Mouse (Mus musculus) neural tube, embryonic 11.5 days (tissue): ENCODE measurements around the gene Rspo1. TPM values are rescaled to one million over a fixed set of nuclear protein-coding genes. Genes with fewer than 3 reads are reported as not detected.
A peak's percentile ranks its signal among the peaks of the same experiment; 100 is the strongest.
"Not testable (repeated sequence)": the region's sequence is repeated elsewhere in the genome, so short reads cannot be mapped to it uniquely, and the experiment has no call there.

Source experiments
- ATAC-seq: fragments of 200-750 bp; cut with Nextera tagmentation; 2 replicates; pipeline ENCODE4 v1.8.0; 2017; ENCODE audit warnings: moderate number of reproducible peaks, mild to moderate bottlenecking, moderate TSS enrichment, moderate library complexity; ENCODE audit not compliant: insufficient read depth, low FRiP score, low TSS enrichment
- DNase-seq: peaks from one replicate; pipeline ENCODE4 v3.0.0-alpha.2; 2015; ENCODE audit warnings: low spot score
- H3K27ac ChIP-seq: fragments of 300-500 bp; sonication (generic); 2 replicates; pipeline ENCODE4 v1.5.1; 2014; ENCODE audit warnings: low read depth, mild to moderate bottlenecking, low read length
- H3K27me3 ChIP-seq: fragments of 300-500 bp; sonication (generic); 2 replicates; pipeline ENCODE4 v1.6.1; 2014; ENCODE audit warnings: mild to moderate bottlenecking, low read length, mixed read lengths; ENCODE audit not compliant: control insufficient read depth, insufficient read depth
- H3K36me3 ChIP-seq: fragments of 300-500 bp; sonication (generic); 2 replicates; pipeline ENCODE4 v1.6.1; 2014; ENCODE audit warnings: mild to moderate bottlenecking, low read length, moderate library complexity, mixed read lengths; ENCODE audit not compliant: control insufficient read depth, insufficient read depth
- H3K4me1 ChIP-seq: fragments of 300-500 bp; sonication (generic); 2 replicates; pipeline ENCODE4 v1.6.1; 2014; ENCODE audit warnings: low read length, mixed read lengths; ENCODE audit not compliant: control insufficient read depth, insufficient read depth
- H3K4me2 ChIP-seq: fragments of 300-500 bp; sonication (generic); 2 replicates; pipeline ENCODE4 v1.6.1; 2014; ENCODE audit warnings: low read depth, mild to moderate bottlenecking, moderate library complexity
- H3K4me3 ChIP-seq: fragments of 300-500 bp; sonication (generic); 2 replicates; pipeline ENCODE4 v1.5.1; 2014; ENCODE audit warnings: low read depth, low read length
- H3K9ac ChIP-seq: fragments of 300-500 bp; sonication (generic); 2 replicates; pipeline ENCODE4 v1.6.1; 2014; ENCODE audit warnings: mild to moderate bottlenecking, low read length
- H3K9me3 ChIP-seq: fragments of 300-500 bp; sonication (generic); 2 replicates; pipeline ENCODE4 v1.6.1; 2016; ENCODE audit warnings: low read length; ENCODE audit not compliant: control insufficient read depth
- WGBS: fragments of 180-500 bp; shearing (Covaris S2); extraction: QIAGEN DNeasy Blood & Tissue Kit; methylation state at CpG from one replicate; pipeline ENCODE4 v1.1.7; 2014; 5-methylcytosine and 5-hydroxymethylcytosine counted together
- polyA plus RNA-seq: library from polyadenylated mRNA; unstranded; fragments of >200 nt; fragmentation: Nextera tagmentation; extraction: Ambion mirVana; gene quantifications from 2 replicates; pipeline ENCODE4 v1.2.1, GENCODE M21; 2014

The Rspo1 gene
- 3.9 and 4.2 TPM in 2 replicates for polyA plus RNA-seq

- H3K27me3 ChIP-seq: peaks cover 81% of the 10 kb centered on the region
- ATAC-seq (no peak), DNase-seq (no peak)
- no peaks in the 10 kb centered on the region for H3K9me3 ChIP-seq
- H3K36me3 ChIP-seq: no peaks in the 10 kb centered on the region
- H3K4me2 ChIP-seq: peak within 1 kb of the TSS; percentile 48
- 1% methylated on average over 58 of the region's 62 CpGs for WGBS
- H3K4me3 ChIP-seq: peak within 1 kb of the TSS; percentile 36
- H3K4me1 ChIP-seq: peaks cover 12% of the 10 kb centered on the region
- H3K27ac ChIP-seq: no peak within 1 kb of the TSS
- peak within 1 kb of the TSS; percentile 27; the same call in 1 of the 2 replicates for H3K9ac ChIP-seq
These were observed at the start of gene Rspo1 for GRCm38 (mm10) chr4:124985671-124986602. Rspo1 (plus strand) TSS chr4:124986430.

- Histone ChIP-seq H3K4me2 (peak within 1 kb of the TSS; percentile 71), H3K36me3 (no peaks in the 10 kb centered on the region; the same call in 1 of the 2 replicates), H3K27ac (no peak within 1 kb of the TSS), H3K4me1 (peaks cover 11% of the 10 kb centered on the region), H3K9me3 (no peaks in the 10 kb centered on the region), H3K9ac (peak within 1 kb of the TSS; percentile 81), H3K4me3 (peak within 1 kb of the TSS; percentile 89), H3K27me3 (no peaks in the 10 kb centered on the region)
- DNase-seq (peak; percentile 94), ATAC-seq (peak; percentile 98)
- under 1% methylated on average over 52 of the region's 52 CpGs for WGBS
These were observed 49.4 kb upstream of the Rspo1 start, which contains the start of gene 9930104L06Rik for GRCm38 (mm10) chr4:124936613-124937471. 9930104L06Rik (plus strand) TSS chr4:124937048.

DNA sequence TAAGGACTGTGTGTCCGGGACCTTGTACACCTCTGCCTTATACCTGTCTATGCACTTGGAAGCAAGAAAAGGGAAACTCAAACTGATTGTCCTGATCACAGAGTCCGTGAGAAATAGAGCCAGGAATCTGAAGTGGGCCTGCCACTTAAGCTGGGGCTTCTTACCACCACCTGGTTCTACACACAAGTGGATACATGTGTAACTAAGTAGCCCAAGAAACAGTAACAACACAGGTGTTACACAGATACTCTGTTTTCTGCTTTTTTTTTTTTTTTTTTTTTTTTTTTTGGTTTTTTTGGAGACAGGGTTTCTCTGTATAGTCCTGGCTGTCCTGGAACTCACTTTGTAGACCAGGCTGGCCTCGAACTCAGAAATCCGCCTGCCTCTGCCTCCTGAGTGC, 47.0 kb upstream of the Rspo1 start, which contains the start of gene Cdca8:
Gene Cdca8, minus strand, starts transcription at position 101 of the 400 bp plus-strand sequence.
- not testable (repeated sequence) for H3K4me2 ChIP-seq, DNase-seq, H3K36me3 ChIP-seq, ATAC-seq, H3K9ac ChIP-seq, H3K9me3 ChIP-seq, H3K27ac ChIP-seq, H3K27me3 ChIP-seq, H3K4me3 ChIP-seq
- 94% methylated on average over 4 of the region's 4 CpGs for WGBS
- peaks cover 14% of the 10 kb centered on the region for H3K4me1 ChIP-seq

DNA sequence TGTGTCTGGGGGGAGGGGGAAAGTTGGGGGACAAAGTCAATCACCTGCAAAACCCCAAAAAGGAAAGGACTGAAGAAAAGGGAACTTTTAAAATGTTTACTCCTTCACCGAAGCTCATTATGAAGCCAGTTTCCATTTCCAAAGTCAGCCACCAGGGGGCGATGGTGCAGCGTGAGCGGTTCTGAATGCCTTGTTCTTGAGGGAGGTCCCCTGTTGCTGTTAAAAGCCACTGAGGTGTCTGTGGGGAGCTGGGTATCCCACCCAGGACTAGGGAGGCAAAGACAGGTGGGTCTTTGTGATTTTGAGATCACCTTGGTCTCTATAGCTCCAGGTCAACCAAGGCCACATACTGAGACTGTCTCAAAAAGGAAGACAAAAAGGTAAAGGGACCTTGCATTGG, 43.2 kb upstream of the Rspo1 start:
- H3K4me3 ChIP-seq: no peak overlapping the region
- H3K27ac ChIP-seq: no peak overlapping the region
- no peak for ATAC-seq
- H3K4me1 ChIP-seq: 0 out of 2 replicates have a peak, but pooled peaks cover 4% of the 10 kb centered on the region
- WGBS: 9% methylated on average over 4 of the region's 4 CpGs
- peak; percentile 83 for DNase-seq
- no peak overlapping the region for H3K4me2 ChIP-seq
- H3K9me3 ChIP-seq: no peaks in the 10 kb centered on the region
- H3K36me3 ChIP-seq: peaks cover 3% of the 10 kb centered on the region; the same call in 1 of the 2 replicates
- H3K27me3 ChIP-seq: no peaks in the 10 kb centered on the region
- no peak overlapping the region for H3K9ac ChIP-seq

DNA sequence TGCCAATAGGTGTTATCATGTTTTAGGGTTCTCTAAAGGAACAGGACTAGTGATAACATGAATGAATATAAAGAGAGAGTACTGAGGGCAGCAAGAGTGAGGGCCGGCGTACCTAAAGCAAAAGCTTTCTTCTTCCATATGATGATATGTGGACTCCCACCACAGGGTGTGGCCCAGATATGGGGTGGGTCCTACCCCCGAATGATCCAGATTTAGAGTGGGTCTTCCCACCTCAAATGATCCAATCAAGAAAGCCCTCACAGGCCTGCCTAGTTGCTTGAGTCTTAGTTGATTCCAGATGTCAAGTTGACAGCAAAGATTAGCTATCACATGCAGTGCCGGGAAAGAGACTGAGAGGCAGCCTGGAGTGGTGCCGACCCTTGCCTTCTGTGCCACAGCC, 42.4 kb upstream of the Rspo1 start:
- Histone ChIP-seq H3K27ac (no peak overlapping the region), H3K4me2 (no peak overlapping the region), H3K36me3 (peaks cover 3% of the 10 kb centered on the region; the same call in 1 of the 2 replicates), H3K27me3 (no peaks in the 10 kb centered on the region), H3K9me3 (no peaks in the 10 kb centered on the region), H3K9ac (no peak overlapping the region), H3K4me1 (0 out of 2 replicates have a peak, but pooled peaks cover 3% of the 10 kb centered on the region), H3K4me3 (no peak overlapping the region)
- DNase-seq: no peak
- WGBS: 89% methylated on average over 5 of the region's 5 CpGs
- ATAC-seq: no peak

- ATAC-seq (no peak), DNase-seq (no peak)
- Histone ChIP-seq H3K4me1 (0 out of 2 replicates have a peak, but pooled peaks cover 3% of the 10 kb centered on the region), H3K4me3 (no peak overlapping the region), H3K4me2 (no peak overlapping the region), H3K9ac (no peak overlapping the region), H3K27me3 (no peaks in the 10 kb centered on the region), H3K27ac (no peak overlapping the region), H3K9me3 (no peaks in the 10 kb centered on the region), H3K36me3 (peaks cover 3% of the 10 kb centered on the region; the same call in 1 of the 2 replicates)
- 73% methylated on average over 2 of the region's 2 CpGs for WGBS
These were observed 41.3 kb upstream of the Rspo1 start for GRCm38 (mm10) chr4:124944961-124945360.

DNA sequence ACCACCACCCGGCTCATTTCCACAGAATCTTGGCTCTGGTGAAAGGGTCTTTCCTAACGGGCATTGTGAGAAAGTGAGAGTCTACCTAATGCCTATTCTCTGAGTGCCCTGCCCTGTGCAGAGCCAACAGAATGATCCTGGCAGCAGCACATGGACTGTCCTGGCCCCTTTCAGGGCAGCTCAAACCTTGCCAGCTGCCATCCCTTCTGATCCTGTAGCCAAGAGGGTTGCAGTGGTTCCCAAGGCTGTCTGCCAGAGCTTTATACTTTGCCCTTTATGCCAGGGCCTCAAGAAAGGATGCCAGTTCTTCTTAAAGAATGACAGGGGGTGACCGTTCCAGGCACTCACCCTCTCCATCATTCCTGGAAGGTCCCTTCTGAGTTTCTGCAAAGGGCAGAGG, 36.7 kb upstream of the Rspo1 start:
- no peak overlapping the region for H3K27ac ChIP-seq
- 85% methylated on average over 3 of the region's 3 CpGs for WGBS

DNA sequence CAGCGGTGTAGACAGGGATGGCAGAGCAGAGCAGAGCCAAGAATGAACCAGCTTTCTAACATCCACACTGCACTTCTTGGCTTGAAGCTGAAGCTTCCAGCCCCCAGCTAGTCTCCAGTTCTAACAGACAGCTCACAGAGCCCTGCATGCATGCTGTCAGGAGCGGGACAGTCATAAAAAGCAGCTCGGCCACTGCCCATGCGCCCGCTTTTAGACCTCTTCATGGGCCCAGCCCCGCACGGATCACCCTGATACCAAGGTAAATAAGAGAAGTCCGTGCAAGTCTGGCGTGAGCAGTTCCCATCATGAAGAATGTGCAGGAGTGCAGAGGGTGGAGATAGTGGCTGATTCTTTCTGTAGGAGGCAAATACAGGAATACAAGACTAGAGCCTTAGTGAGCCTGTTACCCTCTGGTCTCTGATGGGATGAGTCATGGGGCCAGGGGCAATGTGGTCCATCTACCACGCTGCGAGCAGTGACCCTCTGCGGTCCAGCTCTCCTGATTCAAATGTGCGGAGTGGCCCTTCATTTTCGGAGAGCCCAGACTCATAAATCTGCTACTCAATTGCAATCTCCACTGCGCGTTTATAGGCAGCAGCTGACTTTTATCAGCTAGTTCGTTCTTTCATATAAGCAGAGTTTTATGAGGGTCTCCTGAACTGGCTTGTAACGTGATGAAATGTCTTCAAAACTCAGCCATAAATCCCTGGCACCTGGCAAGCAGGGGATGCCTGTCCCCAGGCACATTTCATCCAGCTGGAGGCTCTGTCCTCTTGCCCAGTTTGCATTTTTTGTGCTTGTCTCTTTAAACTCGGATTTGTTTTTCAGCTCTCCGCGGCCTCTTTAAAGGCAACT, 35.8 kb upstream of the Rspo1 start:
- Histone ChIP-seq H3K27ac (no peak overlapping the region), H3K36me3 (no peaks in the 10 kb centered on the region), H3K9ac (no peak overlapping the region), H3K27me3 (no peaks in the 10 kb centered on the region), H3K4me1 (no peaks in the 10 kb centered on the region), H3K9me3 (no peaks in the 10 kb centered on the region), H3K4me3 (no peak overlapping the region), H3K4me2 (no peak overlapping the region)
- no peak for DNase-seq
- no peak for ATAC-seq
- 65% methylated on average over 21 of the region's 21 CpGs for WGBS

More for the DNA sequence above, 36.7 kb upstream of the Rspo1 start:
- DNase-seq (no peak), ATAC-seq (no peak)
- no peaks in the 10 kb centered on the region for H3K9me3 ChIP-seq
- H3K36me3 ChIP-seq: no peaks in the 10 kb centered on the region
- no peak overlapping the region for H3K4me3 ChIP-seq
- no peaks in the 10 kb centered on the region for H3K4me1 ChIP-seq
- no peak overlapping the region for H3K4me2 ChIP-seq
- no peaks in the 10 kb centered on the region for H3K27me3 ChIP-seq
- no peak overlapping the region for H3K9ac ChIP-seq
